Mouse (Mus musculus) stomach, postnatal 0 days (tissue): ENCODE results near the gene Slc44a2.

Experiments
- CTCF ChIP-seq: IDR thresholded peaks from 2 replicates; pipeline ENCODE4 v1.5.1; 2016; ENCODE audit warnings: antibody characterized with exemption, low read depth, mild to moderate bottlenecking, moderate library complexity
- EP300 ChIP-seq: optimal IDR thresholded peaks from 2 replicates; pipeline ENCODE3; 2016; ENCODE audit warnings: antibody characterized with exemption

GRCm38 (mm10) chr9:21370876-21371275 lies 50.4 kb downstream of the Slc44a2 start:
- no peak for TF ChIP-seq CTCF
- TF ChIP-seq EP300, result no peak
